Mouse (Mus musculus): ENCODE results near the gene Fam83f. TPM values are rescaled to one million over a fixed set of nuclear protein-coding genes. Genes with fewer than 3 reads are reported as not detected.

The Fam83f gene
- total RNA-seq (2021) = under 1 TPM; 0.17 to 0.25 TPM
- long read RNA-seq, experiment 1 = 0 reads
- long read RNA-seq, experiment 2 = 0 reads

- DNase-seq (ENCODE audit: low spot score in 2 of 2) = no peak
Measured at GRCm38 (mm10) chr15:80671295-80672252, at the start of gene Fam83f. Gene Fam83f, plus strand, starts transcription at chr15:80671847.

GRCm38 (mm10) chr15:80623171-80623837 lies 48.3 kb upstream of the Fam83f start:
- DNase-seq (ENCODE audit: low spot score in 2 of 2) = peak in 1 of 2 experiments; percentile 18

GRCm38 (mm10) chr15:80626472-80626871 lies 45.2 kb upstream of the Fam83f start:
- DNase-seq (ENCODE audit: low spot score in 2 of 2) = no peak

GRCm38 (mm10) chr15:80630147-80630546 lies 41.5 kb upstream of the Fam83f start:
- DNase-seq (ENCODE audit: low spot score in 2 of 2) = no peak

GRCm38 (mm10) chr15:80630711-80631110 lies 40.9 kb upstream of the Fam83f start:
- no peak for DNase-seq (ENCODE audit: low spot score in 2 of 2)

- DNase-seq (ENCODE audit: low spot score in 2 of 2) = no peak
Measured at GRCm38 (mm10) chr15:80631311-80631710, 40.3 kb upstream of the Fam83f start.

- DNase-seq (ENCODE audit: low spot score in 2 of 2) = no peak
Measured at GRCm38 (mm10) chr15:80632280-80632893, 39.3 kb upstream of the Fam83f start.

- peak; percentile 39 to 70 for DNase-seq (ENCODE audit: low spot score in 2 of 2)
Measured at GRCm38 (mm10) chr15:80634391-80635193, 37.1 kb upstream of the Fam83f start.

GRCm38 (mm10) chr15:80636757-80637372 lies 34.8 kb upstream of the Fam83f start:
- DNase-seq (ENCODE audit: low spot score in 2 of 2) = no peak

GRCm38 (mm10) chr15:80639071-80639702 lies 32.5 kb upstream of the Fam83f start:
- no peak for DNase-seq (ENCODE audit: low spot score in 2 of 2)

GRCm38 (mm10) chr15:80639874-80640273 lies 31.8 kb upstream of the Fam83f start:
- no peak for DNase-seq (ENCODE audit: low spot score in 2 of 2)

GRCm38 (mm10) chr15:80641702-80642435 lies 29.8 kb upstream of the Fam83f start:
- no peak for DNase-seq (ENCODE audit: low spot score in 2 of 2)

GRCm38 (mm10) chr15:80645006-80645797 lies 26.4 kb upstream of the Fam83f start:
- DNase-seq (ENCODE audit: low spot score in 2 of 2) = no peak

- DNase-seq (ENCODE audit: low spot score in 2 of 2) = no peak
Measured at GRCm38 (mm10) chr15:80648977-80649606, 22.6 kb upstream of the Fam83f start.

- DNase-seq (ENCODE audit: low spot score in 2 of 2) = no peak
Measured at GRCm38 (mm10) chr15:80650412-80650811, 21.2 kb upstream of the Fam83f start.

GRCm38 (mm10) chr15:80653865-80654264 lies 17.8 kb upstream of the Fam83f start:
- no peak for DNase-seq (ENCODE audit: low spot score in 2 of 2)

GRCm38 (mm10) chr15:80658815-80659471 lies 12.7 kb upstream of the Fam83f start:
- DNase-seq (ENCODE audit: low spot score in 2 of 2) = peak in 1 of 2 experiments; percentile 57

Data from layer of hippocampus, postnatal 14 days (tissue).